Mouse (Mus musculus) central nervous system, embryonic 11.5 days (tissue): ENCODE results near the gene Pitpnm3. TPM values are rescaled to one million over a fixed set of nuclear protein-coding genes. Genes with fewer than 3 reads are reported as not detected.

ENCODE experiments used
- polyA plus RNA-seq: library from polyadenylated mRNA; depleted of rRNA; stranded (reverse); fragments of >200 nt; gene quantifications from 2 replicates; pipeline ENCODE4 v1.2.3, GENCODE M21; 2012; rRNA removed

The Pitpnm3 gene
- polyA plus RNA-seq: 1.2 and 2.1 TPM in 2 replicates

GRCm38 (mm10) chr11:72135383-72136158 is at the start of gene Pitpnm3:
Gene Pitpnm3, minus strand, starts transcription at chr11:72135778.

GRCm38 (mm10) chr11:72041768-72042607 is 93.6 kb downstream of the Pitpnm3 start, which contains the start of gene Pimreg:
Gene Pimreg, plus strand, starts transcription at chr11:72042032.

GRCm38 (mm10) chr11:72037409-72037808 is 98.2 kb downstream of the Pitpnm3 start, which contains the start of gene Aipl1:
Gene Aipl1, minus strand, starts transcription at chr11:72037509.

Other genes starting within 250 kb of the Pitpnm3 start
- gene Aipl1, start 98.3 kb downstream of the Pitpnm3 start, polyA plus RNA-seq: 0.51 and 0.71 TPM in 2 replicates
- 86.4 and 89.4 TPM in 2 replicates for gene Pimreg, start 93.7 kb downstream of the Pitpnm3 start, polyA plus RNA-seq
- 3.6 and 7.3 TPM in 2 replicates for gene Gm43951, start 71.1 kb upstream of the Pitpnm3 start, polyA plus RNA-seq
- gene 4933427D14Rik, start 71.7 kb upstream of the Pitpnm3 start, polyA plus RNA-seq: 24.9 and 27.5 TPM in 2 replicates
- 114 and 155 TPM in 2 replicates for gene Txndc17, start 71.8 kb upstream of the Pitpnm3 start, polyA plus RNA-seq
- gene Med31, start 79.8 kb upstream of the Pitpnm3 start, polyA plus RNA-seq: 27.0 and 39.1 TPM in 2 replicates
- 0.37 and 0.44 TPM in 2 replicates for gene Slc13a5, start 131.4 kb upstream of the Pitpnm3 start, polyA plus RNA-seq
- gene Xaf1, start 165.9 kb upstream of the Pitpnm3 start, polyA plus RNA-seq: 0.68 and 1.0 TPM in 2 replicates
- not detected in 2 replicates for gene Fbxo39, start 178.7 kb upstream of the Pitpnm3 start, polyA plus RNA-seq
- gene Tekt1, start 226.7 kb upstream of the Pitpnm3 start, polyA plus RNA-seq: 2.9 and 3.3 TPM in 2 replicates